Mouse (Mus musculus): ENCODE results near the gene Setd1b.
"Not testable (repeated sequence)": the region's sequence is repeated elsewhere in the genome, so short reads cannot be mapped to it uniquely, and the experiment has no call there.

Gene Setd1b

GRCm38 (mm10) chr5:123166437-123166836 lies 24.4 kb downstream of the Setd1b start:
- no peak for DNase-seq

- no peak for DNase-seq
These were observed 25.6 kb downstream of the Setd1b start for GRCm38 (mm10) chr5:123167591-123167990.

- DNase-seq: no peak
These were observed 27.3 kb downstream of the Setd1b start, which contains the start of gene Psmd9 for GRCm38 (mm10) chr5:123169284-123169683. Gene Psmd9 (plus strand): TSS chr5:123169413.

- no peak for DNase-seq
These were observed 28.4 kb downstream of the Setd1b start for GRCm38 (mm10) chr5:123170365-123170764.

GRCm38 (mm10) chr5:123171646-123172350 lies 29.8 kb downstream of the Setd1b start:
- DNase-seq: peak; percentile 79

- no peak for DNase-seq
These were observed 36.8 kb downstream of the Setd1b start for GRCm38 (mm10) chr5:123178792-123179191.

- DNase-seq: no peak
These were observed 38.4 kb downstream of the Setd1b start for GRCm38 (mm10) chr5:123180390-123180789.

GRCm38 (mm10) chr5:123181536-123181935 lies 39.5 kb downstream of the Setd1b start:
- DNase-seq: no peak

GRCm38 (mm10) chr5:123182651-123183050 lies 40.7 kb downstream of the Setd1b start, which contains the start of gene Hpd:
Gene Hpd (minus strand): TSS chr5:123182727.
- DNase-seq: no peak

- no peak for DNase-seq
These were observed 44.0 kb downstream of the Setd1b start for GRCm38 (mm10) chr5:123185966-123186365.

- DNase-seq: no peak
These were observed 45.3 kb downstream of the Setd1b start for GRCm38 (mm10) chr5:123187306-123187705.

GRCm38 (mm10) chr5:123190912-123191311 lies 48.9 kb downstream of the Setd1b start:
- no peak for DNase-seq

GRCm38 (mm10) chr5:123191427-123191826 lies 49.4 kb downstream of the Setd1b start:
- no peak for DNase-seq

GRCm38 (mm10) chr5:123192606-123193150 lies 50.7 kb downstream of the Setd1b start:
- DNase-seq: no peak

- DNase-seq: no peak
These were observed 51.4 kb downstream of the Setd1b start for GRCm38 (mm10) chr5:123193436-123193835.

GRCm38 (mm10) chr5:123194856-123195255 lies 52.9 kb downstream of the Setd1b start:
- no peak for DNase-seq

GRCm38 (mm10) chr5:123195500-123196000 lies 53.6 kb downstream of the Setd1b start:
- DNase-seq: no peak

- DNase-seq: no peak
These were observed 54.8 kb downstream of the Setd1b start for GRCm38 (mm10) chr5:123196746-123197145.

- no peak for DNase-seq
These were observed 56.5 kb downstream of the Setd1b start for GRCm38 (mm10) chr5:123198523-123198922.

- not testable (repeated sequence) for DNase-seq
These were observed 59.0 kb downstream of the Setd1b start for GRCm38 (mm10) chr5:123200816-123201522.

GRCm38 (mm10) chr5:123201523-123201892 lies 59.5 kb downstream of the Setd1b start:
- no peak for DNase-seq

- peak; percentile 38 for DNase-seq
These were observed 60.0 kb downstream of the Setd1b start for GRCm38 (mm10) chr5:123201987-123202386.

GRCm38 (mm10) chr5:123202771-123203170 lies 60.8 kb downstream of the Setd1b start:
- not testable (repeated sequence) for DNase-seq

- not testable (repeated sequence) for DNase-seq
These were observed 61.6 kb downstream of the Setd1b start for GRCm38 (mm10) chr5:123203591-123203990.
